Mouse (Mus musculus) CH12.LX (cell line): ENCODE measurements around the gene Foxk1. TPM values are rescaled to one million over a fixed set of nuclear protein-coding genes. Genes with fewer than 3 reads are reported as not detected.

Experiments used
- DNase-seq: peaks from one replicate; pipeline ENCODE4 v3.0.0-alpha.2; 2013; ENCODE audit errors: extremely low read depth
- H3K27ac ChIP-seq: 2 replicates; pipeline ENCODE4 v1.5.1; 2012; ENCODE audit warnings: low read depth, mild to moderate bottlenecking, control low read depth, moderate library complexity; ENCODE audit not compliant: insufficient read depth
- H3K27me3 ChIP-seq: replicated peaks from 2 replicates; pipeline ENCODE3; 2012; ENCODE audit warnings: inconsistent platforms
- H3K36me3 ChIP-seq, 2 experiments: replicated peaks in 1 of 2; 2 replicates each; pipeline versions ENCODE3 to v1.6.1; 2012; ENCODE audit warnings: inconsistent platforms in 1 of 2, low read length in 1 of 2, mild to moderate bottlenecking in 1 of 2, mixed read lengths in 1 of 2, moderate library complexity in 1 of 2; ENCODE audit not compliant: control insufficient read depth in 1 of 2, insufficient read depth in 1 of 2
- H3K4me1 ChIP-seq, 2 experiments: 2 replicates each; pipeline ENCODE4 v1.6.1; 2012; ENCODE audit warnings: inconsistent platforms in 1 of 2, moderate library complexity in 1 of 2; ENCODE audit not compliant: insufficient read depth in 2 of 2, control insufficient read depth in 1 of 2
- H3K4me2 ChIP-seq: 2 replicates; pipeline ENCODE4 v1.6.1; 2012; ENCODE audit warnings: low read depth, mild to moderate bottlenecking, control low read depth; ENCODE audit not compliant: poor library complexity, insufficient read depth, severe bottlenecking
- H3K4me3 ChIP-seq, 3 experiments: fragments of 150-350 bp in 1 of 3; sonication (generic) in 1 of 3; replicated peaks in 1 of 3; 2 replicates each; pipeline versions ENCODE3 to v1.5.1; 2011 to 2012; ENCODE audit warnings: low read depth in 2 of 3, low read length in 2 of 3, mild to moderate bottlenecking in 2 of 3, moderate library complexity in 2 of 3, control low read depth in 1 of 3, improper control_type of control experiment in 1 of 3, inconsistent platforms in 1 of 3, mixed read lengths in 1 of 3; ENCODE audit not compliant: poor library complexity in 1 of 3
- H3K79me2 ChIP-seq: replicated peaks from 2 replicates; pipeline ENCODE4 v1.6.1; 2012; ENCODE audit warnings: mild to moderate bottlenecking, moderate library complexity; ENCODE audit not compliant: control insufficient read depth, poor library complexity, insufficient read depth, severe bottlenecking; ENCODE audit errors: extremely low read depth
- H3K9ac ChIP-seq: 2 replicates; pipeline ENCODE4 v1.6.1; 2012; ENCODE audit warnings: low read depth, mild to moderate bottlenecking, control low read depth, moderate library complexity; ENCODE audit not compliant: insufficient read depth
- H3K9me3 ChIP-seq: replicated peaks from 2 replicates; pipeline ENCODE3; 2012; ENCODE audit warnings: low read length, inconsistent platforms, mixed read lengths
- CTCF ChIP-seq, 2 experiments: IDR thresholded peaks in 1 of 2; conservative IDR thresholded peaks in 1 of 2; 2 replicates each; pipeline ENCODE4 v1.5.1; 2011 to 2012; ENCODE audit warnings: low read depth in 2 of 2, low read length in 2 of 2, improper control_type of control experiment in 1 of 2, inconsistent platforms in 1 of 2, mild to moderate bottlenecking in 1 of 2, moderate library complexity in 1 of 2
- E2F4 ChIP-seq: IDR thresholded peaks from 2 replicates; pipeline ENCODE4 v1.6.1; 2011; ENCODE audit warnings: low read depth, low read length, improper control_type of control experiment; ENCODE audit not compliant: insufficient replicate concordance
- ELF1 ChIP-seq: IDR thresholded peaks from 2 replicates; pipeline ENCODE4 v1.6.1; 2014; ENCODE audit warnings: low read depth, mild to moderate bottlenecking, inconsistent platforms, low read length, improper control_type of control experiment
- GABPA ChIP-seq: IDR thresholded peaks from 2 replicates; pipeline ENCODE4 v1.6.1; 2012; ENCODE audit warnings: low read depth, low read length, improper control_type of control experiment, inconsistent platforms; ENCODE audit not compliant: insufficient replicate concordance
- HCFC1 ChIP-seq: IDR thresholded peaks from 2 replicates; pipeline ENCODE4 v1.6.1; 2012; ENCODE audit warnings: low read depth, mild to moderate bottlenecking, inconsistent platforms, low read length, improper control_type of control experiment
- JUN ChIP-seq: IDR thresholded peaks from 2 replicates; pipeline ENCODE4 v1.6.1; 2011; ENCODE audit warnings: low read depth, mild to moderate bottlenecking, low read length, improper control_type of control experiment, moderate library complexity; ENCODE audit not compliant: insufficient read depth
- MAX ChIP-seq: IDR thresholded peaks from 2 replicates; pipeline ENCODE4 v1.6.1; 2011; ENCODE audit warnings: low read length, improper control_type of control experiment
- MEF2A ChIP-seq: IDR thresholded peaks from 2 replicates; pipeline ENCODE4 v1.6.1; 2014; ENCODE audit warnings: low read depth, mild to moderate bottlenecking, inconsistent platforms, low read length, improper control_type of control experiment, borderline replicate concordance
- MXI1 ChIP-seq: IDR thresholded peaks from 2 replicates; pipeline ENCODE4 v1.6.1; 2011; ENCODE audit warnings: mild to moderate bottlenecking, low read depth, low read length, improper control_type of control experiment
- NRF1 ChIP-seq: IDR thresholded peaks from 2 replicates; pipeline ENCODE4 v1.6.1; 2014; ENCODE audit warnings: low read depth, mild to moderate bottlenecking, inconsistent platforms, low read length, improper control_type of control experiment, moderate library complexity
- SMC3 ChIP-seq: IDR thresholded peaks from 2 replicates; pipeline ENCODE4 v1.6.1; 2011; ENCODE audit warnings: low read depth, low read length, improper control_type of control experiment
- TBP ChIP-seq: conservative IDR thresholded peaks from 2 replicates; pipeline ENCODE4 v1.6.1; 2011; ENCODE audit warnings: low read depth, low read length, improper control_type of control experiment
- USF1 ChIP-seq: IDR thresholded peaks from 2 replicates; pipeline ENCODE4 v1.6.1; 2014; ENCODE audit warnings: low read depth, mild to moderate bottlenecking, inconsistent platforms, low read length, improper control_type of control experiment
- dilution Hi-C: fragments of 300-500 bp; cut with MboI; formaldehyde crosslinking; loops from 2 replicates; pipeline ENCODE4 v1.14.3; 2020; ENCODE audit warnings: low sequenced_read_pairs; ENCODE audit not compliant: extremely low pct_unique_long_range_greater_than_20kb, extremely low pct_ligation_motif_present
- in situ Hi-C: fragments of 300-500 bp; cut with MboI; formaldehyde crosslinking; loops from 3 replicates; pipeline ENCODE4 v1.14.3; 2019; ENCODE audit warnings: low sequenced_read_pairs, low pct_ligation_motif_present, low pct_unique_long_range_greater_than_20kb, mixed read lengths
- polyA plus RNA-seq: library from polyadenylated mRNA; unstranded; fragments of >175 nt; gene quantifications from 2 replicates; pipeline ENCODE4 v1.2.1, GENCODE M21; 2012; ENCODE audit warnings: low read depth; ENCODE audit not compliant: insufficient read length
- total RNA-seq, 2 experiments: library from RNA; depleted of rRNA; stranded (reverse); fragments of 300-350 nt in 1 of 2; fragments of >200 nt in 1 of 2; gene quantifications; 2 replicates each; pipeline ENCODE4 v1.2.3; 2012 to 2014

The Foxk1 gene
- total and polyA plus RNA-seq, 3 experiments = 5.3 to 23.4 (median 11.3) TPM

GRCm38 (mm10) chr5:142489955-142490707, 88.8 kb downstream of the Foxk1 start:
- Histone ChIP-seq H3K4me3 (no peak overlapping the region), H3K27ac (no peak overlapping the region), H3K4me2 (no peak overlapping the region), H3K27me3 (peaks cover 88% of the 10 kb centered on the region), H3K4me1 (no peaks in the 10 kb centered on the region), H3K36me3 (no peaks in the 10 kb centered on the region), H3K9ac (no peak overlapping the region), H3K79me2 (no peaks in the 10 kb centered on the region), H3K9me3 (no peaks in the 10 kb centered on the region)
- DNase-seq = no peak
- TF ChIP-seq TBP = peak; percentile 81
- TF ChIP-seq GABPA = no peak
- dilution Hi-C loops = no loop called here
- in situ Hi-C loops = loop anchor here (10.0 kb wide), 1 partner anchor 135 kb away; the partner anchor contains the start of gene Wipi2

GRCm38 (mm10) chr5:142493307-142493706, 92.0 kb downstream of the Foxk1 start:
- dilution Hi-C loops = no loop called here
- Histone ChIP-seq H3K9me3 (no peaks in the 10 kb centered on the region), H3K36me3 (no peaks in the 10 kb centered on the region), H3K9ac (no peak overlapping the region), H3K27me3 (peaks cover 87% of the 10 kb centered on the region), H3K79me2 (no peaks in the 10 kb centered on the region), H3K4me1 (no peaks in the 10 kb centered on the region), H3K4me2 (no peak overlapping the region), H3K27ac (no peak overlapping the region)
- DNase-seq = no peak
- in situ Hi-C loops = no loop called here
- no peak for TF ChIP-seq SMC3
- no peak for TF ChIP-seq ELF1
- TF ChIP-seq USF1 = no peak
- no peak for TF ChIP-seq CTCF (conservative IDR thresholded peaks at IDR 0.05 in 1 of 2, IDR thresholded peaks at IDR 0.05 in 1 of 2; ENCODE audit: low read depth in 2 of 2, low read length in 2 of 2)
- TF ChIP-seq, all 38 proteins: peak for 0
- H3K4me3 ChIP-seq = no peak overlapping the region

GRCm38 (mm10) chr5:142495321-142496096, 94.2 kb downstream of the Foxk1 start:
- H3K27ac ChIP-seq = no peak overlapping the region
- no peak overlapping the region for H3K4me2 ChIP-seq
- H3K9me3 ChIP-seq = no peaks in the 10 kb centered on the region
- in situ Hi-C loops (no loop called here), dilution Hi-C loops (no loop called here)
- TF ChIP-seq MEF2A (no peak), JUN (no peak), E2F4 (no peak), HCFC1 (no peak), SMC3 (no peak), MXI1 (no peak), MAX (no peak), NRF1 (no peak)
- DNase-seq = no peak
- no peak overlapping the region for H3K4me3 ChIP-seq
- no peaks in the 10 kb centered on the region for H3K36me3 ChIP-seq
- H3K4me1 ChIP-seq = no peaks in the 10 kb centered on the region
- peaks cover 85% of the 10 kb centered on the region for H3K27me3 ChIP-seq
- H3K9ac ChIP-seq = no peak overlapping the region
- no peaks in the 10 kb centered on the region for H3K79me2 ChIP-seq
